ENCODE assay signal across 25 mouse cellular contexts in genomic region chr8:111350577-111350976, GRCm38 (mm10). TPM values are rescaled to one million over a fixed set of nuclear protein-coding genes. Genes with fewer than 3 reads are reported as not detected.
DNase-seq lines count a peak whose midpoint lies in the region; ATAC-seq and TF ChIP-seq lines count a peak whose summit lies in the region.
"Had no signal": no experiment of that assay in that cellular context is flagged by ENCODE, and none has a peak within 500 bp of the region (broad histone marks: within the 10 kb centered on the region; RNA-seq: fewer than 3 reads in every experiment).

No protein-coding gene starts in this region.

- H3K27ac ChIP-seq in midbrain, postnatal 0 days (ENCODE audit: low read depth, low read length) = no peak overlapping the region
- no peak overlapping the region for H3K27ac ChIP-seq in midbrain, embryonic 14.5 days (replicated peaks; ENCODE audit: low read depth, low read length)
- H3K27ac ChIP-seq: embryonic facial prominence, embryonic 12.5 days; forebrain, embryonic 12.5 days; heart, adult 2 months; heart, embryonic 15.5 days; hindbrain, embryonic 13.5 days; hindbrain, postnatal 0 days; intestine, embryonic 15.5 days had no signal

- H3K9me3 ChIP-seq in midbrain, postnatal 0 days (ENCODE audit: low read length) = no peaks in the 10 kb centered on the region
- no peaks in the 10 kb centered on the region for H3K9me3 ChIP-seq in midbrain, embryonic 14.5 days (ENCODE audit: control insufficient read depth, low read length)
- H3K9me3 ChIP-seq: embryonic facial prominence, embryonic 12.5 days; forebrain, embryonic 12.5 days; heart, embryonic 15.5 days; hindbrain, embryonic 13.5 days; intestine, embryonic 15.5 days had no signal

- no peaks in the 10 kb centered on the region for H3K27me3 ChIP-seq in midbrain, postnatal 0 days (ENCODE audit: insufficient read depth, low read length)
- H3K27me3 ChIP-seq in midbrain, embryonic 14.5 days (ENCODE audit: control insufficient read depth, insufficient read depth, low read length) = no peaks in the 10 kb centered on the region
- H3K27me3 ChIP-seq: embryonic facial prominence, embryonic 12.5 days; heart, embryonic 15.5 days; intestine, embryonic 15.5 days had no signal

- no peaks in the 10 kb centered on the region for H3K36me3 ChIP-seq in midbrain, postnatal 0 days (ENCODE audit: insufficient read depth, low read length)
- no peaks in the 10 kb centered on the region for H3K36me3 ChIP-seq in midbrain, embryonic 14.5 days (ENCODE audit: control insufficient read depth, insufficient read depth, low read length)
- H3K36me3 ChIP-seq: embryonic facial prominence, embryonic 12.5 days; forebrain, embryonic 12.5 days; heart, embryonic 15.5 days; hindbrain, embryonic 13.5 days; intestine, embryonic 15.5 days had no signal

- no peaks in the 10 kb centered on the region for H3K4me1 ChIP-seq in midbrain, postnatal 0 days (ENCODE audit: insufficient read depth, low read length)
- H3K4me1 ChIP-seq in midbrain, embryonic 14.5 days (ENCODE audit: control insufficient read depth, insufficient read depth, low read length) = no peaks in the 10 kb centered on the region
- H3K4me1 ChIP-seq: embryonic facial prominence, embryonic 12.5 days; forebrain, embryonic 12.5 days; heart, embryonic 15.5 days; hindbrain, embryonic 13.5 days; intestine, embryonic 15.5 days had no signal

- H3K4me2 ChIP-seq in midbrain, postnatal 0 days (ENCODE audit: low read depth, low read length, poor library complexity, severe bottlenecking) = no peak overlapping the region
- H3K4me2 ChIP-seq in midbrain, embryonic 14.5 days (ENCODE audit: low read length) = no peak overlapping the region
- H3K4me2 ChIP-seq: embryonic facial prominence, embryonic 12.5 days; forebrain, embryonic 12.5 days; heart, embryonic 11.5 days; heart, embryonic 15.5 days; hindbrain, embryonic 13.5 days; intestine, embryonic 15.5 days had no signal

- no peak overlapping the region for H3K9ac ChIP-seq in midbrain, postnatal 0 days (replicated peaks; ENCODE audit: low read length, poor library complexity, severe bottlenecking)
- H3K9ac ChIP-seq in midbrain, embryonic 14.5 days (replicated peaks; ENCODE audit: low read length) = no peak overlapping the region
- H3K9ac ChIP-seq: embryonic facial prominence, embryonic 12.5 days; forebrain, embryonic 12.5 days; heart, embryonic 15.5 days; hindbrain, embryonic 13.5 days; intestine, embryonic 15.5 days had no signal

- ATAC-seq in midbrain, postnatal 0 days (ENCODE audit: low FRiP score) = no peak
- ATAC-seq in midbrain, embryonic 14.5 days (ENCODE audit: low FRiP score, low TSS enrichment) = no peak
- ATAC-seq in erythroblast, adult 5-6 weeks (replicated peaks; ENCODE audit: low FRiP score, poor library complexity, severe bottlenecking) = no peak
- ATAC-seq: forebrain, embryonic 16.5 days; hindbrain, postnatal 0 days; intestine, embryonic 15.5 days had no signal

- no peak overlapping the region for H3K4me3 ChIP-seq in midbrain, postnatal 0 days (ENCODE audit: low read depth, low read length)
- no peak overlapping the region for H3K4me3 ChIP-seq in midbrain, embryonic 14.5 days (replicated peaks; ENCODE audit: low read depth, low read length)
- H3K4me3 ChIP-seq: embryonic facial prominence, embryonic 12.5 days; forebrain, embryonic 12.5 days; heart, adult 2 months; heart, embryonic 15.5 days; hindbrain, embryonic 13.5 days; intestine, embryonic 15.5 days had no signal

- 0 out of 2 replicates have a peak, but pooled peaks have one; percentile 12 for TF ChIP-seq CTCF in midbrain, postnatal 0 days (IDR thresholded peaks at IDR 0.05)

- WGBS in midbrain, postnatal 0 days = 84% methylated on average over 6 of the region's 6 CpGs
- WGBS in midbrain, embryonic 14.5 days = 89% methylated on average over 6 of the region's 6 CpGs

- DNase-seq in midbrain, postnatal 0 days (ENCODE audit: low spot score) = no peak
- no peak for DNase-seq in midbrain, embryonic 14.5 days
- DNase-seq in ES-CJ7 (ENCODE audit: low read depth, low spot score) (peak; percentile 55), ZHBTc4 (ENCODE audit: low read depth, low spot score) (peak; percentile 32)
- DNase-seq in cerebellum, adult 11 months = no peak
- DNase-seq: adrenal gland, adult 2 months; adrenal gland, postnatal 25 days; cerebellum, adult 8-10 months; cerebellum, postnatal 14 days; embryo, embryonic 11 days; gastrocnemius, postnatal 10 days; heart, adult 2 months; heart, postnatal 14 days had no signal

RNA-seq across cellular contexts. Expression of gene Mlkl, which starts 12.6 kb away (rescaled TPM):
- not detected in 2 replicates for total RNA-seq in midbrain, postnatal 0 days (2014; rRNA removed)
- polyA plus RNA-seq in midbrain, postnatal 0 days (2015; fragmentation: Nextera tagmentation; extraction: Ambion mirVana) = 0.43 and 0.56 TPM in 2 replicates
- 0.78 TPM in 1 of 2 replicates, not detected in the other for polyA plus RNA-seq in midbrain, embryonic 14.5 days (2014; fragmentation: Nextera tagmentation; extraction: Ambion mirVana)
- total RNA-seq in erythroblast, adult 5-6 weeks (2015; ENCODE audit: low replicate concordance) = 9.4 and 29.2 TPM in 2 replicates
- 11.8 and 12.0 TPM in 2 replicates for total RNA-seq in erythroblast, adult 5-6 weeks (2017; ENCODE audit: low replicate concordance)

RNA-seq across cellular contexts. Expression of gene Fa2h, which starts 43.0 kb away (rescaled TPM):
- total RNA-seq in midbrain, postnatal 0 days (2014; rRNA removed) = 0.42 and 1.8 TPM in 2 replicates
- polyA plus RNA-seq in midbrain, postnatal 0 days (2015; fragmentation: Nextera tagmentation; extraction: Ambion mirVana) = 0.79 and 0.81 TPM in 2 replicates
- 0.24 and 0.39 TPM in 2 replicates for polyA plus RNA-seq in midbrain, embryonic 14.5 days (2014; fragmentation: Nextera tagmentation; extraction: Ambion mirVana)
- not detected in 2 replicates for total RNA-seq in erythroblast, adult 5-6 weeks (2015; ENCODE audit: low replicate concordance)
- total RNA-seq in erythroblast, adult 5-6 weeks (2017; ENCODE audit: low replicate concordance) = not detected in 2 replicates
- total RNA-seq: common myeloid progenitor, adult 5-6 weeks; ES-E14; hematopoietic stem cell, adult 5-6 weeks had no signal
- polyA plus RNA-seq: forebrain, embryonic 12.5 days; forebrain, embryonic 16.5 days; heart, embryonic 15.5 days had no signal

RNA-seq across cellular contexts. Expression of gene Rfwd3, which starts 50.6 kb away (rescaled TPM):
- 17.2 and 19.2 TPM in 2 replicates for total RNA-seq in midbrain, postnatal 0 days (2014; rRNA removed)
- 10.3 and 10.5 TPM in 2 replicates for polyA plus RNA-seq in midbrain, postnatal 0 days (2015; fragmentation: Nextera tagmentation; extraction: Ambion mirVana)
- polyA plus RNA-seq in midbrain, embryonic 14.5 days (2014; fragmentation: Nextera tagmentation; extraction: Ambion mirVana) = 15.0 and 30.9 TPM in 2 replicates
- 25.9 and 29.0 TPM in 2 replicates for total RNA-seq in erythroblast, adult 5-6 weeks (2015; ENCODE audit: low replicate concordance)
- total RNA-seq in erythroblast, adult 5-6 weeks (2017; ENCODE audit: low replicate concordance) = 44.0 and 45.0 TPM in 2 replicates

Comparison
In these comparisons a context has a peak if more than half of its experiments do, and no peak if none do; other contexts are left out.
1. DNase-seq: peak in ES-CJ7 (single experiment) and ZHBTc4 (single experiment); none in midbrain, postnatal 0 days (single experiment), midbrain, embryonic 14.5 days (single experiment) and cerebellum, adult 11 months (single experiment).
2. RNA of gene Mlkl, which starts 12.6 kb away (total RNA-seq): 9.4 to 29.2 TPM in erythroblast, adult 5-6 weeks; not detected in midbrain, postnatal 0 days; every median in the first group is over 10 times any median in the second.